Mouse (Mus musculus): Measurements from ENCODE around the gene Olfr191.
"Not testable (repeated sequence)": the region's sequence is repeated elsewhere in the genome, so short reads cannot be mapped to it uniquely, and the experiment has no call there.

DNA sequence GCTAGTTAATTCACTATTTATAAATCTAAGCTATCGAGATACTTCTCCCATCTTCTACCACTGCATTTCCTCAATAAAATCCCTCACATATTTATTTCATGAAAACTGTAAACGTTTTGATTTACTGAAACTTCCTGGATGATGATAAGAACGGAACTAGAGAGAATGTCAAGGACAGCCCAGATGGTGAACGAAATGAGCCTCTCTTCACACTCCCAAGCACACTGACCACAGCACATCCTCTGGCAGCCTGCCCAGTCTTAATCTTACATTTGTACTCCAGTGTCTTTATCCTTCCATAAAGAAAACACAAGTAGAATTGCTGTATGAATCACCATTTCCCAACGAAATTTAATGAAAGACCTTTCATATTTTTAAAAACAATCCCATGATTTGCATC lies 18.9 kb upstream of the Olfr191 start:
- not testable (repeated sequence) for TF ChIP-seq CTCF, POLR2A (IDR thresholded peaks at IDR 0.05; ENCODE audit: extremely low read depth, insufficient read depth, low read length)
